Mouse (Mus musculus): ENCODE data around the gene Cops4. TPM values are rescaled to one million over a fixed set of nuclear protein-coding genes. Genes with fewer than 3 reads are reported as not detected.

The Cops4 gene
- polyA plus RNA-seq, 1 experiment, result 69.9 TPM

- DNase-seq (ENCODE audit: low spot score), result no peak
Measured at GRCm38 (mm10) chr5:100578863-100579411, 60.8 kb downstream of the Cops4 start.

GRCm38 (mm10) chr5:100581622-100582434 lies 63.7 kb downstream of the Cops4 start:
- no peak for DNase-seq (ENCODE audit: low spot score)

GRCm38 (mm10) chr5:100582435-100582826 lies 64.3 kb downstream of the Cops4 start:
- no peak for DNase-seq (ENCODE audit: low spot score)

- DNase-seq (ENCODE audit: low spot score), result no peak
Measured at GRCm38 (mm10) chr5:100583066-100583465, 65.0 kb downstream of the Cops4 start.

GRCm38 (mm10) chr5:100585206-100585644 lies 67.1 kb downstream of the Cops4 start:
- no peak for DNase-seq (ENCODE audit: low spot score)

GRCm38 (mm10) chr5:100585657-100586056 lies 67.5 kb downstream of the Cops4 start:
- no peak for DNase-seq (ENCODE audit: low spot score)

GRCm38 (mm10) chr5:100587136-100587535 lies 69.0 kb downstream of the Cops4 start:
- no peak for DNase-seq (ENCODE audit: low spot score)

GRCm38 (mm10) chr5:100587626-100588025 lies 69.5 kb downstream of the Cops4 start:
- DNase-seq (ENCODE audit: low spot score), result no peak

GRCm38 (mm10) chr5:100590505-100590904 lies 72.4 kb downstream of the Cops4 start:
- DNase-seq (ENCODE audit: low spot score), result no peak

GRCm38 (mm10) chr5:100594803-100595467 lies 76.8 kb downstream of the Cops4 start:
- DNase-seq (ENCODE audit: low spot score), result no peak

GRCm38 (mm10) chr5:100595999-100596398 lies 77.9 kb downstream of the Cops4 start:
- DNase-seq (ENCODE audit: low spot score), result no peak

Other genes starting within 250 kb of the Cops4 start
- 148 and 178 TPM in 2 replicates for gene Sec31a, start 102.1 kb upstream of the Cops4 start, polyA plus RNA-seq (2012; rRNA removed)
- 6.2 and 6.6 TPM in 2 replicates for gene Lin54, start 17.7 kb upstream of the Cops4 start, polyA plus RNA-seq (2012; rRNA removed)
- 117 and 123 TPM in 2 replicates for gene Plac8, start 53.9 kb downstream of the Cops4 start, polyA plus RNA-seq (2012; rRNA removed)
- 80.3 and 96.3 TPM in 2 replicates for gene Coq2, start 156.8 kb downstream of the Cops4 start, polyA plus RNA-seq (2012; rRNA removed)
- gene Hpse, start 201.4 kb downstream of the Cops4 start, polyA plus RNA-seq (2012; rRNA removed), result 9.8 and 10.6 TPM in 2 replicates